Mouse (Mus musculus): ENCODE results near the gene Rel. TPM values are rescaled to one million over a fixed set of nuclear protein-coding genes. Genes with fewer than 3 reads are reported as not detected.

Gene Rel
- total RNA-seq (2023), result 10 to 100 TPM; 32.2 to 38.8 TPM

DNA sequence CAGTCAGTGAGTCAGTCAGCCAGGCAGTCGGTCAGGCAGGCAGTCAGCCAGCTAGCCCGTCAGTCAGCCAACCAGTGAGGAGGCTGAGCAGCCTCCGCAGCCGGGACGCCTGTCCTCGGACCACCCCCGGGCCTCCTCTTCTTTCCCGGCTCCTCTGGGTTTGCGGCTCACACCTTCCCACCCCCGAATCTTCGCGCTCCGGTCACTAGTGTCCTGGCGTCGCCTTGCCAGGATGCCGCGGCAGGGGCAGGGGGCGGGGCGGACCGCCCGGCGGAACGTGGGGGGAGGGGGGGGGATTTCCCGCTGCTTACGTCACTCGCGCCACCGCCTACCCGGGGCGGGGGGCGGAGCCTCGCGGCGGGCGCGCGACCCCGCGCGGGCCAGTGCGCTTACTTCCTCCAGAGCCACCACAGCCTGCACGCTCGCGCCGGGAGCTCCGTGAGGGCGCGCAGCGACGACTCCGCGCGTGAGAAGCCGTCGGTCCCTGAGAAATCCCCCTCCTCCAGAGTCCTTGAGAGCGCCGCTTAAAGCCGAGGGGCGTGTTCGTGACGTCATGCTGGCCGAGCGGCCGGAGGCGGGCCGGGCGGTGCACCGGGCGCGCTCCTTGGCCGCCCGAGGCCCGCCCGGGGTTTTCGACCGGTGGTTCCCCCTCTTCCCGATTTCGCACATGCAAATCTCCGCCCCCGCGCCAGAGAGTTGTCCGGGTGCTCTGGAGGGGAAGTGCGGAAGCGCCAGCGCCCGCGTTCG lies at the start of gene Rel:
Rel (minus strand) TSS at position 211 of the 747 bp plus-strand sequence.

Other genes starting within 250 kb of the Rel start
- not detected for gene 1700093K21Rik, start 249.8 kb downstream of the Rel start, total RNA-seq (2023)
- gene 0610010F05Rik, start 137.3 kb downstream of the Rel start, total RNA-seq (2023), result 1 to 10 TPM; 6.4 to 7.6 TPM
- gene Pus10, start 105.3 kb downstream of the Rel start, total RNA-seq (2023), result 10 to 100 TPM; 13.1 to 13.4 TPM
- gene Pex13, start 105.0 kb downstream of the Rel start, total RNA-seq (2023), result 10 to 100 TPM; 15.0 to 15.7 TPM
- gene Papolg, start 124.3 kb upstream of the Rel start, total RNA-seq (2023), result 10 to 100 TPM; 13.6 to 15.1 TPM